Mouse (Mus musculus): ENCODE results near the gene Cyp3a13.

DNA sequence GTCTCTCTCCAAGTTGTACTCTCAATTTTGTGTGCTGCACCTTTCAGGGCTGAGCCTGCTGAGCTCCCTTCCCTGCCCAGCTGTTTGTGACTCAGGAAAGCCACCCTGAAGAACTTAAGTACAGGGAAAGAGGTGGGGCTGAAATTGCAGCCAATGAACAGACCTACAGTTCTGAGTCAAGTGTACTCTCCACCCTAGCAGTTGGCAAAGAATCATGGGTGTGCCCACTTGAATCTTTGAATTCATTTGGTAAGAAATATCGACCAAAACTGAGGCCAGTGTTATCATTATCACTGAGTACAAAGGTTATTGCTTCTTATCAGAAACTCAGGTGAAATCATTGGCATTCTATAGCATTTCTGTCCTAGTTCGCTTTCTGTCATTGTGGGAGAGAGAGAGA, at the start of gene Cyp3a13:
- TF ChIP-seq POLR2A (IDR thresholded peaks at IDR 0.05; ENCODE audit: low read depth, low read length) = no peak
- TF ChIP-seq CTCF (IDR thresholded peaks at IDR 0.05; ENCODE audit: extremely low read depth, insufficient read depth, insufficient read length, insufficient replicate concordance) = no peak
